Mouse (Mus musculus) stomach, embryonic 16.5 days (tissue): ENCODE data around the gene Akap3. TPM values are rescaled to one million over a fixed set of nuclear protein-coding genes. Genes with fewer than 3 reads are reported as not detected.

Source experiments
- ATAC-seq: fragments of 200-750 bp; cut with Nextera tagmentation; 2 replicates; pipeline ENCODE4 v1.8.0; 2017; ENCODE audit warnings: moderate number of reproducible peaks, moderate TSS enrichment; ENCODE audit not compliant: insufficient read depth, low FRiP score
- H3K27ac ChIP-seq: fragments of 300-500 bp; sonication (generic); 2 replicates; pipeline ENCODE4 v1.5.1; 2014; ENCODE audit warnings: low read length
- H3K27me3 ChIP-seq: fragments of 300-500 bp; sonication (generic); 2 replicates; pipeline ENCODE4 v1.6.1; 2014; ENCODE audit warnings: low read length, control low read depth, mixed read lengths; ENCODE audit not compliant: control insufficient read depth, insufficient read depth
- H3K36me3 ChIP-seq: fragments of 300-500 bp; sonication (generic); 2 replicates; pipeline ENCODE4 v1.6.1; 2014; ENCODE audit warnings: low read length; ENCODE audit not compliant: control insufficient read depth, insufficient read depth
- H3K4me1 ChIP-seq: fragments of 300-500 bp; sonication (generic); 2 replicates; pipeline ENCODE4 v1.6.1; 2014; ENCODE audit warnings: low read length, control low read depth, mixed read lengths; ENCODE audit not compliant: control insufficient read depth, insufficient read depth
- H3K4me2 ChIP-seq: fragments of 300-500 bp; sonication (generic); 2 replicates; pipeline ENCODE4 v1.6.1; 2014; ENCODE audit warnings: low read depth, low read length, mixed read lengths
- H3K4me3 ChIP-seq: fragments of 300-500 bp; sonication (generic); replicated peaks from 2 replicates; pipeline ENCODE4 v1.5.1; 2014; ENCODE audit warnings: mild to moderate bottlenecking, low read length
- H3K9ac ChIP-seq: fragments of 300-500 bp; sonication (generic); 2 replicates; pipeline ENCODE4 v1.6.1; 2014; ENCODE audit warnings: low read length
- H3K9me3 ChIP-seq: fragments of 300-500 bp; sonication (generic); replicated peaks from 2 replicates; pipeline ENCODE4 v1.6.1; 2016; ENCODE audit warnings: low read length, control low read depth; ENCODE audit not compliant: control insufficient read depth
- WGBS: fragments of 180-500 bp; shearing (Covaris S2); extraction: QIAGEN DNeasy Blood & Tissue Kit; methylation state at CpG from one replicate; pipeline ENCODE4 v1.1.7; 2014; 5-methylcytosine and 5-hydroxymethylcytosine counted together
- polyA plus RNA-seq: library from polyadenylated mRNA; unstranded; fragments of >200 nt; fragmentation: Nextera tagmentation; extraction: Ambion mirVana; gene quantifications from 2 replicates; pipeline ENCODE4 v1.2.1, GENCODE M21; 2015

Akap3 gene
- 0.04 TPM in 1 of 2 replicates, not detected in the other for polyA plus RNA-seq

DNA sequence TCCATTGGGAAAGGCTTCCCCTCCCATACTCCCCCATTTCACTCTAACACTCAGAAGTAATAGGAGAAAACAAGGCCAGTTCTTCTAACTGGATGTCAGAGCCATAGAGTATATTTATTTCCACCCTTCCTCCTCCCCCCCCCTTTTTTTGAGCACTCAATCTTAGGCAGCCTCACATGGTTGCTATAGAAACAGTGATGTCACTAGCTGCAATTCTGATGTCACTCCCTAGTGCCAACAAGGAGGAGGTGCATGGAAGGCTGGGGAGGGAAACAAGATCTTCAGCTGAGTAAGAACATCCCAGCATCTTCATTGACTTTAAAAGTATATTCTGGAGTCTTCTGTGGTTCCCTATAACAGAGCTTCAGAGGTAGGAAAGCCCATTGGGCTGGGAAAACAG, at the start of gene Akap3:
TSS of gene Akap3 (plus strand) at position 218 of the 400 bp plus-strand sequence.
- H3K9ac ChIP-seq = no peak within 1 kb of the TSS
- H3K36me3 ChIP-seq = no peaks in the 10 kb centered on the region
- H3K27me3 ChIP-seq = no peaks in the 10 kb centered on the region
- peaks cover 3% of the 10 kb centered on the region; the same call in 1 of the 2 replicates for H3K4me1 ChIP-seq
- H3K9me3 ChIP-seq = no peaks in the 10 kb centered on the region
- no peak within 1 kb of the TSS for H3K4me2 ChIP-seq
- ATAC-seq = no peak
- no peak within 1 kb of the TSS for H3K27ac ChIP-seq
- no peak within 1 kb of the TSS for H3K4me3 ChIP-seq

GRCm38 (mm10) chr6:126806783-126807182, 46.1 kb upstream of the Akap3 start:
- ATAC-seq = no peak
- Histone ChIP-seq H3K36me3 (no peaks in the 10 kb centered on the region), H3K27me3 (no peaks in the 10 kb centered on the region), H3K4me2 (no peak overlapping the region), H3K4me3 (no peak overlapping the region), H3K4me1 (no peaks in the 10 kb centered on the region), H3K9ac (no peak overlapping the region), H3K27ac (no peak overlapping the region), H3K9me3 (no peaks in the 10 kb centered on the region)
- WGBS = 80% methylated on average over 3 of the region's 3 CpGs

- no peak overlapping the region for H3K9ac ChIP-seq
- H3K36me3 ChIP-seq = no peaks in the 10 kb centered on the region
- no peak overlapping the region for H3K27ac ChIP-seq
- WGBS = 60% methylated on average over 4 of the region's 4 CpGs
- ATAC-seq = no peak
- H3K4me3 ChIP-seq = no peak overlapping the region
- H3K4me2 ChIP-seq = no peak overlapping the region
- no peaks in the 10 kb centered on the region for H3K27me3 ChIP-seq
- H3K4me1 ChIP-seq = no peaks in the 10 kb centered on the region
- no peaks in the 10 kb centered on the region for H3K9me3 ChIP-seq
Observed at GRCm38 (mm10) chr6:126808134-126808533, 44.8 kb upstream of the Akap3 start.

GRCm38 (mm10) chr6:126808561-126808960, 44.3 kb upstream of the Akap3 start:
- WGBS = 77% methylated on average over 8 of the region's 8 CpGs
- no peaks in the 10 kb centered on the region for H3K4me1 ChIP-seq
- H3K27ac ChIP-seq = no peak overlapping the region
- ATAC-seq = no peak
- H3K4me2 ChIP-seq = no peak overlapping the region
- H3K9me3 ChIP-seq = no peaks in the 10 kb centered on the region
- no peak overlapping the region for H3K4me3 ChIP-seq
- H3K36me3 ChIP-seq = no peaks in the 10 kb centered on the region
- no peak overlapping the region for H3K9ac ChIP-seq
- no peaks in the 10 kb centered on the region for H3K27me3 ChIP-seq

DNA sequence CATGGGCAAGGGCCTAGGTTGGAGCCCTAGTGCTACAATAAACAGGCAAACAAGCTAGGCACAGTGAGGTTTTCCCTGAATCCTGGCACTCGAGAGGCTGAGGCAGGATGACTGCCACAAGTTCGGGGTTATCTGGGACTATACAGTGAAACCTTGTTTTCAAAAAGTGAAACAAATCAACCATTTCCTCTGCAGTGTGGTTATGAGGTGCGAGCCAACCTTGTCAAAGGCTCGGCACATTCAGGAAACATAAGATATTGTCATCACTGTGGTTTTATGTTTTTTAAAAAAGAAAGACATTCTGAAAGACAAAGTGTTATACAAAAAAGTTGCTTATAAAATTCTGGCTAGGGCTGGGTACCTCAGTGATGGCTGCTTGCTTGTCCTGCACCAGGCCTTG, 41.4 kb upstream of the Akap3 start:
- no peaks in the 10 kb centered on the region for H3K36me3 ChIP-seq
- H3K27ac ChIP-seq = no peak overlapping the region
- no peaks in the 10 kb centered on the region for H3K4me1 ChIP-seq
- no peak overlapping the region for H3K4me3 ChIP-seq
- no peaks in the 10 kb centered on the region for H3K9me3 ChIP-seq
- no peaks in the 10 kb centered on the region for H3K27me3 ChIP-seq
- H3K4me2 ChIP-seq = no peak overlapping the region
- WGBS = 78% methylated on average over 4 of the region's 4 CpGs
- H3K9ac ChIP-seq = no peak overlapping the region
- no peak for ATAC-seq

GRCm38 (mm10) chr6:126815206-126815750, 37.6 kb upstream of the Akap3 start:
- Histone ChIP-seq H3K4me3 (no peak overlapping the region), H3K4me1 (no peaks in the 10 kb centered on the region), H3K4me2 (no peak overlapping the region), H3K27ac (no peak overlapping the region), H3K9ac (no peak overlapping the region), H3K27me3 (no peaks in the 10 kb centered on the region), H3K9me3 (no peaks in the 10 kb centered on the region), H3K36me3 (no peaks in the 10 kb centered on the region)
- ATAC-seq = no peak
- 69% methylated on average over 6 of the region's 6 CpGs for WGBS

GRCm38 (mm10) chr6:126816338-126816737, 36.6 kb upstream of the Akap3 start:
- Histone ChIP-seq H3K36me3 (no peaks in the 10 kb centered on the region), H3K4me2 (no peak overlapping the region), H3K4me1 (no peaks in the 10 kb centered on the region), H3K27ac (no peak overlapping the region), H3K27me3 (no peaks in the 10 kb centered on the region), H3K4me3 (no peak overlapping the region), H3K9ac (no peak overlapping the region), H3K9me3 (no peaks in the 10 kb centered on the region)
- WGBS = 90% methylated on average over 8 of the region's 8 CpGs
- ATAC-seq = no peak

DNA sequence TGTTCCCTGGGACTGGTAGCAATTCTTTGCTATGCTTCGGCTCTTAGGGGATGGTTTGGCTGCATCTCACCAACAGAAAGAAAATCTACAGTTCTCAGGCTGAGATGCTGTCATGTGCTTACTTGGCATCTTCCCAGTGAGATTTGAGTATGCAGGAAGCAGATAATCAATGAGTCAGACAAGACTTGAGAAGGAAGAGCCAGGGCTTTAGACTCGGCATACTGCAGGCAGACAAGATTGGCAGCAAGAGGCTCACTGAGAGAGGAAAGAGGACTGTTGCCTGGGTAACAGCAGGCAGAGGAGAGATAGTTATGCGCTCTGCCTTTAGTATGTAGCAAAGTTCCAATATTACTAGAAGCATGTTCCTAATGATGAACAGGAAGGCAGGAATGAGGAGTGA, 29.8 kb upstream of the Akap3 start:
- no peak overlapping the region for H3K4me2 ChIP-seq
- H3K9me3 ChIP-seq = no peaks in the 10 kb centered on the region
- no peak overlapping the region for H3K4me3 ChIP-seq
- no peaks in the 10 kb centered on the region for H3K27me3 ChIP-seq
- no peak overlapping the region for H3K27ac ChIP-seq
- WGBS = 92% methylated on average over 3 of the region's 3 CpGs
- ATAC-seq = no peak
- no peak overlapping the region for H3K9ac ChIP-seq
- peaks cover 6% of the 10 kb centered on the region; the same call in 1 of the 2 replicates for H3K36me3 ChIP-seq
- H3K4me1 ChIP-seq = no peaks in the 10 kb centered on the region

DNA sequence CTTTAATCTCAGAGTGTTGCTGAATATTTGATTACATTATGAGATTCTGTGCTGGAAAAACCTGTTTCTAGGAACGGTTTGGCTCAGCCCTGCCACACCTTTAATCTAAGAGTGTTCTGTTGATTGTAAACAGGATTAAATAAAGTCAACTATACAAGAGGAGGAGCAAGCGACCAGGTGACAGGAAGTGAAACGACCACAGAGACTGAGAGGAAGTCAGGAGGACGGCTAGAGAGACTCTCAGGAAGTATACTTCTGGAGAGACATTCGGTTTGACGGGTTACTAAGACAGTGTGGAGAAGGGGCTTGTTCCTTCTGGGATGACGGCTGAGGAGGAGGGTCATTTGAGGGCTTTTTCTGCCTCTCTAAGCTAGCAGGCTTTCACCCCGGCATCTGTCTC, 16.3 kb upstream of the Akap3 start:
- H3K9me3 ChIP-seq = no peaks in the 10 kb centered on the region
- no peak overlapping the region for H3K4me3 ChIP-seq
- WGBS = 82% methylated on average over 8 of the region's 8 CpGs
- no peaks in the 10 kb centered on the region for H3K27me3 ChIP-seq
- no peak for ATAC-seq
- H3K36me3 ChIP-seq = peaks cover 32% of the 10 kb centered on the region
- no peak overlapping the region for H3K9ac ChIP-seq
- no peak overlapping the region for H3K27ac ChIP-seq
- no peaks in the 10 kb centered on the region for H3K4me1 ChIP-seq
- no peak overlapping the region for H3K4me2 ChIP-seq
